ENCODE assay signal across 8 mouse cellular contexts in the genomic region with DNA sequence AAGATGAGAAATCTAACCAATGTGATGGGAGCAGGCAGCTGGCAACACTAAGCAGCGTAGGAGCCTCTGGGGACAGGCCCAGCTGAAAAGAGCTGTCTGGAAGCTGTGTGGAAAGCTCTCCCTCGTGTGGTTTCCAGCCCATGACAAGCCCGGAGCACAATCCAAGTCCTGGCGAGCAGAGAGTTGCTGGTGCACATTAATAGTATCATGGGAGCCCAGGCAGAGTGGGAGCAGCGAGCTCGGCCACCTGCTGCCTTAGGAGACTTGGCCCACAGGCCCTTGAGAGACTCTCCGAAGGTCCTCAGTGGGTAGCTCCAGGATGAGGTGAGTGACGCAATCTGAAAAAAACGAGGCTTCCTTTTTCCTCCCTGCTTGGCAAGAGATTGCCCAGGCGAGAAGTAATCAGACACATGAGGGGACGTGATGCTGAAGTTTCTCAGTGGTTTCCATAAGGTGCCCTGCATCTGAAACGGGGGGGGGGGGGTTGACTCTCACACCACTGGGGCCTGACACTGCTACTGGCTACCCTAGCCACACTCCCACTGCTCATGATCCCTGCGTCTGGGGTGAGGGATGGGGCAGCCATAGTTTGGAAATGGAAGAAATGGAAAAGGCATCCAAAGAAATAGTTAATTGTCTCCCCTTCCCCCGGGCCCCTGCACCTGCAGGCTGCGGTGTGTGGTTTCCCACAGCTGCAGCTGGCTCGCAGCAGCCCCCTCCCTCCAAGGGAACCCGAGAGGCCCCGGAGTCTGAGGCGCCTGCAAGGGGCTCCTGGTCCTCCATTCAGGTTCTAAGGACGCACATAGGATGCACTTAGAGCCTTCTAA. TPM values are rescaled to one million over a fixed set of nuclear protein-coding genes. Genes with fewer than 3 reads are reported as not detected.
DNase-seq lines count a peak whose midpoint lies in the region; ATAC-seq and TF ChIP-seq lines count a peak whose summit lies in the region.

No protein-coding gene starts in this region.

- peak; percentile 56; the same call in 1 of the 2 replicates for ATAC-seq in neural tube, embryonic 12.5 days (ENCODE audit: low FRiP score, low read depth)
- ATAC-seq in neural tube, embryonic 15.5 days (ENCODE audit: low FRiP score) = no peak
- ATAC-seq in neural tube, embryonic 14.5 days (ENCODE audit: low read depth) = peak; percentile 73; the same call in 1 of the 2 replicates
- ATAC-seq in inflammation-experienced regulatory T-cells, adult 6 months = no peak

- TF ChIP-seq POLR2A in cerebellum, adult 2 months (IDR thresholded peaks at IDR 0.05; ENCODE audit: borderline replicate concordance, insufficient read depth, low read length) = no peak

- H3K27me3 ChIP-seq in neural tube, embryonic 12.5 days (replicated peaks) = no peaks in the 10 kb centered on the region
- H3K27me3 ChIP-seq in neural tube, embryonic 15.5 days (replicated peaks) = no peaks in the 10 kb centered on the region; the same call in 1 of the 2 replicates
- H3K27me3 ChIP-seq in neural tube, embryonic 14.5 days (ENCODE audit: control insufficient read depth, insufficient read depth, low read length) = no peaks in the 10 kb centered on the region
- no peaks in the 10 kb centered on the region for H3K27me3 ChIP-seq in cerebellum, adult 2 months (ENCODE audit: control insufficient read depth, insufficient read depth, low read length)

- H3K9me3 ChIP-seq in neural tube, embryonic 12.5 days = no peaks in the 10 kb centered on the region
- H3K9me3 ChIP-seq in neural tube, embryonic 15.5 days (replicated peaks) = no peaks in the 10 kb centered on the region
- H3K9me3 ChIP-seq in neural tube, embryonic 14.5 days (ENCODE audit: control insufficient read depth, low read length) = no peaks in the 10 kb centered on the region

- H3K4me3 ChIP-seq in neural tube, embryonic 12.5 days = no peak overlapping the region
- H3K4me3 ChIP-seq in neural tube, embryonic 15.5 days (replicated peaks) = no peak overlapping the region
- H3K4me3 ChIP-seq in neural tube, embryonic 14.5 days (ENCODE audit: low read depth, low read length) = no peak overlapping the region
- H3K4me3 ChIP-seq in cerebellum, adult 2 months (replicated peaks; ENCODE audit: insufficient read depth, low read depth, low read length) = no peak overlapping the region

- intact Hi-C loops in heart, postnatal 14 days (cut with DNase I) = no loop called here

- H3K4me2 ChIP-seq in neural tube, embryonic 12.5 days (replicated peaks) = 0 out of 2 replicates have a peak overlapping the region, but pooled peaks have one; percentile 22
- H3K4me2 ChIP-seq in neural tube, embryonic 15.5 days = no peak overlapping the region
- H3K4me2 ChIP-seq in neural tube, embryonic 14.5 days (ENCODE audit: low read depth, low read length) = no peak overlapping the region

- H3K4me1 ChIP-seq in neural tube, embryonic 12.5 days = peaks cover 11% of the 10 kb centered on the region
- H3K4me1 ChIP-seq in neural tube, embryonic 15.5 days = peaks cover 14% of the 10 kb centered on the region
- H3K4me1 ChIP-seq in neural tube, embryonic 14.5 days (ENCODE audit: control insufficient read depth, insufficient read depth, low read length) = no peaks in the 10 kb centered on the region
- H3K4me1 ChIP-seq in cerebellum, adult 2 months (ENCODE audit: control insufficient read depth, insufficient read depth, low read length) = no peaks in the 10 kb centered on the region

- DNase-seq in adrenal gland, postnatal 10 days = peak; percentile 63
- DNase-seq in adrenal gland, adult 8-10 months = no peak
- peak; percentile 39 to 61 for DNase-seq in heart, postnatal 14 days
- DNase-seq in cerebellum, adult 2 months = no peak

- 45% methylated on average over 20 of the region's 20 CpGs for WGBS in neural tube, embryonic 12.5 days
- 37% methylated on average over 20 of the region's 20 CpGs for WGBS in neural tube, embryonic 15.5 days
- WGBS in neural tube, embryonic 14.5 days = 35% methylated on average over 20 of the region's 20 CpGs
- 28% methylated on average over 20 of the region's 20 CpGs for WGBS in cerebellum, adult 2 months

- no peaks in the 10 kb centered on the region for H3K36me3 ChIP-seq in neural tube, embryonic 12.5 days
- no peaks in the 10 kb centered on the region for H3K36me3 ChIP-seq in neural tube, embryonic 15.5 days
- H3K36me3 ChIP-seq in neural tube, embryonic 14.5 days (ENCODE audit: control insufficient read depth, insufficient read depth, low read length) = no peaks in the 10 kb centered on the region

- no peak for TF ChIP-seq CTCF in cerebellum, adult 2 months (IDR thresholded peaks at IDR 0.05; ENCODE audit: borderline replicate concordance, insufficient read depth, low read depth, low read length)

- H3K9ac ChIP-seq in neural tube, embryonic 12.5 days = no peak overlapping the region
- H3K9ac ChIP-seq in neural tube, embryonic 15.5 days (replicated peaks) = no peak overlapping the region; the same call in 1 of the 2 replicates
- no peak overlapping the region for H3K9ac ChIP-seq in neural tube, embryonic 14.5 days (replicated peaks; ENCODE audit: low read depth, low read length)

- H3K27ac ChIP-seq in neural tube, embryonic 12.5 days = no peak overlapping the region
- no peak overlapping the region; the same call in 1 of the 2 replicates for H3K27ac ChIP-seq in neural tube, embryonic 15.5 days (replicated peaks)
- H3K27ac ChIP-seq in neural tube, embryonic 14.5 days (ENCODE audit: low read depth, low read length) = no peak overlapping the region
- no peak overlapping the region for H3K27ac ChIP-seq in cerebellum, adult 2 months (ENCODE audit: insufficient read depth, low read length)

RNA-seq across cellular contexts. Expression of gene Srp14, which starts 19.8 kb away (rescaled TPM):
- total RNA-seq in adrenal gland, postnatal 10 days (2021) = 100 to 1,000 TPM; 139 to 146 TPM
- 100 to 1,000 TPM; 238 to 265 (median 255) TPM for total RNA-seq in adrenal gland, adult 8-10 months (2022)
- 305 TPM in 2 replicates for polyA plus RNA-seq in neural tube, embryonic 12.5 days (2016; fragmentation: Nextera tagmentation; extraction: Ambion mirVana)
- 317 and 351 TPM in 2 replicates for polyA plus RNA-seq in neural tube, embryonic 15.5 days (2015; fragmentation: Nextera tagmentation; extraction: Ambion mirVana)
- 100 to 1,000 TPM; 113 to 115 TPM for total RNA-seq in heart, postnatal 14 days (2021)
- polyA plus RNA-seq in neural tube, embryonic 14.5 days (2014; fragmentation: Nextera tagmentation; extraction: Ambion mirVana) = 331 and 342 TPM in 2 replicates
- 219 and 221 TPM in 2 replicates for polyA plus RNA-seq in cerebellum, adult 2 months (2012; rRNA removed)
- 100 to 1,000 TPM; 288 to 331 (median 298) TPM for polyA plus RNA-seq in inflammation-experienced regulatory T-cells, adult 6 months (2017; shearing (Covaris generic))

RNA-seq across cellular contexts. Expression of gene Bmf, which starts 50.1 kb away (rescaled TPM):
- total RNA-seq in adrenal gland, postnatal 10 days (2021) = 10 to 100 TPM; 18.6 to 23.1 TPM
- 10 to 100 TPM; 13.2 to 29.5 (median 19.2) TPM for total RNA-seq in adrenal gland, adult 8-10 months (2022)
- 5.6 and 7.5 TPM in 2 replicates for polyA plus RNA-seq in neural tube, embryonic 12.5 days (2016; fragmentation: Nextera tagmentation; extraction: Ambion mirVana)
- polyA plus RNA-seq in neural tube, embryonic 15.5 days (2015; fragmentation: Nextera tagmentation; extraction: Ambion mirVana) = 2.0 and 3.6 TPM in 2 replicates
- 10 to 100 TPM; 18.6 to 21.7 TPM for total RNA-seq in heart, postnatal 14 days (2021)
- polyA plus RNA-seq in neural tube, embryonic 14.5 days (2014; fragmentation: Nextera tagmentation; extraction: Ambion mirVana) = 0.99 and 2.2 TPM in 2 replicates
- 8.6 and 9.2 TPM in 2 replicates for polyA plus RNA-seq in cerebellum, adult 2 months (2012; rRNA removed)
- 1 to 10 TPM in 2 of 3 experiments, under 1 TPM in 1; 0.81 to 2.8 (median 1.7) TPM for polyA plus RNA-seq in inflammation-experienced regulatory T-cells, adult 6 months (2017; shearing (Covaris generic))

Comparison
In these comparisons a context has a peak if more than half of its experiments do, and no peak if none do; other contexts are left out.
1. DNase-seq: peak in adrenal gland, postnatal 10 days (single experiment) and heart, postnatal 14 days (2 of 2); none in adrenal gland, adult 8-10 months (single experiment) and cerebellum, adult 2 months (0 of 2).
2. ATAC-seq: peak in neural tube, embryonic 12.5 days (single experiment) and neural tube, embryonic 14.5 days (single experiment); none in neural tube, embryonic 15.5 days (single experiment) and inflammation-experienced regulatory T-cells, adult 6 months (single experiment).